Mouse (Mus musculus) lung, embryonic 14.5 days (tissue): ENCODE data around the gene Rad9a. TPM values are rescaled to one million over a fixed set of nuclear protein-coding genes. Genes with fewer than 3 reads are reported as not detected.

Source experiments
- ATAC-seq: fragments of 200-750 bp; cut with Nextera tagmentation; 2 replicates; pipeline ENCODE4 v1.8.0; 2017; ENCODE audit warnings: mild to moderate bottlenecking, moderate TSS enrichment, moderate library complexity; ENCODE audit not compliant: insufficient read depth
- DNase-seq: peaks from one replicate; pipeline ENCODE4 v3.0.0-alpha.2; 2015
- H3K27ac ChIP-seq: fragments of 300-500 bp; sonication (generic); 2 replicates; pipeline ENCODE4 v1.5.1; 2014; ENCODE audit warnings: low read depth, mild to moderate bottlenecking, moderate library complexity
- H3K27me3 ChIP-seq: fragments of 300-500 bp; sonication (generic); 2 replicates; pipeline ENCODE4 v1.6.1; 2014; ENCODE audit warnings: low read length, control low read depth; ENCODE audit not compliant: insufficient read depth
- H3K36me3 ChIP-seq: fragments of 300-500 bp; sonication (generic); 2 replicates; pipeline ENCODE4 v1.6.1; 2014; ENCODE audit warnings: control low read depth; ENCODE audit not compliant: insufficient read depth
- H3K4me1 ChIP-seq: fragments of 300-500 bp; sonication (generic); 2 replicates; pipeline ENCODE4 v1.6.1; 2014; ENCODE audit warnings: antibody characterized with exemption, control low read depth; ENCODE audit not compliant: insufficient read depth
- H3K4me2 ChIP-seq: fragments of 300-500 bp; sonication (generic); 2 replicates; pipeline ENCODE4 v1.6.1; 2014; ENCODE audit warnings: mild to moderate bottlenecking
- H3K4me3 ChIP-seq: fragments of 300-500 bp; sonication (generic); 2 replicates; pipeline ENCODE4 v1.5.1; 2014; ENCODE audit warnings: low read depth, low read length
- H3K9ac ChIP-seq: fragments of 300-500 bp; sonication (generic); 2 replicates; pipeline ENCODE4 v1.6.1; 2014
- H3K9me3 ChIP-seq: fragments of 300-500 bp; sonication (generic); 2 replicates; pipeline ENCODE4 v1.6.1; 2016; ENCODE audit warnings: low read depth, low read length, control low read depth
- CTCF ChIP-seq: IDR thresholded peaks from 2 replicates; pipeline ENCODE4 v1.5.1; 2016; ENCODE audit warnings: antibody characterized with exemption, low read depth
- WGBS: fragments of 180-500 bp; shearing (Covaris S2); extraction: QIAGEN DNeasy Blood & Tissue Kit; methylation state at CpG from one replicate; pipeline ENCODE4 v1.1.7; 2014; 5-methylcytosine and 5-hydroxymethylcytosine counted together
- polyA plus RNA-seq: library from polyadenylated mRNA; unstranded; fragments of >200 nt; fragmentation: Nextera tagmentation; extraction: Ambion mirVana; gene quantifications from 2 replicates; pipeline ENCODE4 v1.2.1, GENCODE M21; 2014

Gene Rad9a
- polyA plus RNA-seq, 1 experiment from 2014 or later, result 47.4 TPM

DNA sequence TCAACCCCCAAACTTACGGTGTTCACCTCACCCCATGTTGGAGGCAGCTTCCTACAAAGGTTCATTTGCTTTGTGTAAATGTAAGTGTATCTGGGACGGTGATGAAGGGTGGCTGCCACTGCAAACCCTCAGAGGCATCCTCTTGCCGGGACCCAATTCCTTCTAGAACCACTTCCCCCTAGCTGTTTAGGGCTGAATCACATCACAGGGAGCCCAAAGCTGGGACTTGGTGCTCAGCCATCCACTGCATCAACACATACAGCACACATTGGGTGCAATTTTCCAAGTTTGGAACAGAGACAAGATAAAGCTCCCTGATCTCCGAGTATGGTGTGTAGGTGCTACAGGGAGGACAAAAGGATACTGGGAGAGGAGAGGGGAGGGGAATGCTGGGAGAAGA lies 3.4 kb upstream of the Rad9a start:
- 57% methylated on average over 4 of the region's 4 CpGs for WGBS
- DNase-seq (no peak), ATAC-seq (no peak)
- no peak for TF ChIP-seq CTCF
- H3K4me3 ChIP-seq, result no peak overlapping the region
- no peak overlapping the region for H3K4me2 ChIP-seq
- no peaks in the 10 kb centered on the region for H3K9me3 ChIP-seq
- no peak overlapping the region for H3K27ac ChIP-seq
- H3K9ac ChIP-seq, result no peak overlapping the region
- peaks cover 6% of the 10 kb centered on the region; the same call in 1 of the 2 replicates for H3K36me3 ChIP-seq
- H3K4me1 ChIP-seq, result peaks cover 12% of the 10 kb centered on the region
- no peaks in the 10 kb centered on the region; the same call in 1 of the 2 replicates for H3K27me3 ChIP-seq

GRCm38 (mm10) chr19:4203604-4204326 lies 2.3 kb upstream of the Rad9a start:
- TF ChIP-seq CTCF, result no peak
- H3K27me3 ChIP-seq, result no peaks in the 10 kb centered on the region; the same call in 1 of the 2 replicates
- H3K27ac ChIP-seq, result no peak overlapping the region
- no peak overlapping the region for H3K4me3 ChIP-seq
- H3K4me1 ChIP-seq, result peaks cover 12% of the 10 kb centered on the region
- ATAC-seq (no peak), DNase-seq (peak; percentile 14)
- H3K36me3 ChIP-seq, result peaks cover 15% of the 10 kb centered on the region; the same call in 1 of the 2 replicates
- WGBS, result 50% methylated on average over 13 of the region's 13 CpGs
- no peaks in the 10 kb centered on the region for H3K9me3 ChIP-seq
- H3K4me2 ChIP-seq, result no peak overlapping the region
- H3K9ac ChIP-seq, result no peak overlapping the region

- ATAC-seq (no peak), DNase-seq (no peak)
- Histone ChIP-seq H3K4me3 (no peak overlapping the region), H3K27ac (no peak overlapping the region), H3K9ac (no peak overlapping the region), H3K9me3 (no peaks in the 10 kb centered on the region), H3K4me2 (no peak overlapping the region; the same call in 1 of the 2 replicates), H3K4me1 (peaks cover 12% of the 10 kb centered on the region), H3K27me3 (no peaks in the 10 kb centered on the region; the same call in 1 of the 2 replicates), H3K36me3 (peaks cover 21% of the 10 kb centered on the region; the same call in 1 of the 2 replicates)
- 59% methylated on average over 3 of the region's 3 CpGs for WGBS
- TF ChIP-seq CTCF, result no peak
Measured at GRCm38 (mm10) chr19:4203148-4203547, 1.7 kb upstream of the Rad9a start.

GRCm38 (mm10) chr19:4202149-4202548 lies 687 bp upstream of the Rad9a start:
- Histone ChIP-seq H3K9ac (peak overlapping the region; percentile 89), H3K4me3 (peak overlapping the region; percentile 81), H3K27ac (0 out of 2 replicates have a peak overlapping the region, but pooled peaks have one; percentile 42), H3K9me3 (no peaks in the 10 kb centered on the region), H3K36me3 (peaks cover 26% of the 10 kb centered on the region), H3K4me1 (peaks cover 12% of the 10 kb centered on the region), H3K27me3 (no peaks in the 10 kb centered on the region; the same call in 1 of the 2 replicates), H3K4me2 (peak overlapping the region; percentile 99)
- 34% methylated on average over 7 of the region's 7 CpGs for WGBS
- TF ChIP-seq CTCF, result no peak
- ATAC-seq (0 out of 2 replicates have a peak, but pooled peaks have one; percentile 0), DNase-seq (no peak)

GRCm38 (mm10) chr19:4197180-4197579 lies 4.3 kb downstream of the Rad9a start:
- ATAC-seq (no peak), DNase-seq (no peak)
- peaks cover 68% of the 10 kb centered on the region for H3K36me3 ChIP-seq
- TF ChIP-seq CTCF, result no peak
- 55% methylated on average over 3 of the region's 3 CpGs for WGBS
- no peak overlapping the region for H3K4me2 ChIP-seq
- no peaks in the 10 kb centered on the region for H3K27me3 ChIP-seq
- H3K9ac ChIP-seq, result no peak overlapping the region
- H3K4me3 ChIP-seq, result no peak overlapping the region
- peaks cover 16% of the 10 kb centered on the region for H3K4me1 ChIP-seq
- no peaks in the 10 kb centered on the region for H3K9me3 ChIP-seq
- H3K27ac ChIP-seq, result no peak overlapping the region

DNA sequence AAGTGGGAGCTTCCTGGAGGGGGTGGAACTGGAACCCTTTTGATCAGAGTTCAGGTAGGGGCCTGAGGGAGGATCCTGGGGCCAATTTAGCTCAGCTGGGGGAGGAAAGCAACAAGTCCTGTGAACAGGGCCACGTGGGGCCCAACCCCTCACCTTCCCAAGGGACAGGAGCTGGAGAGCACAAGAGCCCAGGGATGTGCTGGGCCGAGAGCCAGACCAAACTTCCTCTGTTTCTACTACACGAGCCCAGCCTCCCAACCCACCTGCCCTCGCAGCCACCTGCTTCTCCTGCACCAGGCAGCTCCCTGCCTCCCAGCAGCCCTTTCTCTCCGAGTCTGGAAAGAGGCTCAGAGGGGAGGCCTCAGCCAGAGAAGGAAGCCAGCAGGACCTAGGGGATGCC lies 4.9 kb downstream of the Rad9a start:
- Histone ChIP-seq H3K4me2 (no peak overlapping the region), H3K9me3 (no peaks in the 10 kb centered on the region), H3K4me3 (no peak overlapping the region), H3K9ac (no peak overlapping the region), H3K27ac (no peak overlapping the region), H3K36me3 (peaks cover 68% of the 10 kb centered on the region), H3K27me3 (no peaks in the 10 kb centered on the region), H3K4me1 (peaks cover 15% of the 10 kb centered on the region)
- ATAC-seq, result no peak
- peak; percentile 15 for DNase-seq
- no peak for TF ChIP-seq CTCF
- 44% methylated on average over 5 of the region's 5 CpGs for WGBS

DNA sequence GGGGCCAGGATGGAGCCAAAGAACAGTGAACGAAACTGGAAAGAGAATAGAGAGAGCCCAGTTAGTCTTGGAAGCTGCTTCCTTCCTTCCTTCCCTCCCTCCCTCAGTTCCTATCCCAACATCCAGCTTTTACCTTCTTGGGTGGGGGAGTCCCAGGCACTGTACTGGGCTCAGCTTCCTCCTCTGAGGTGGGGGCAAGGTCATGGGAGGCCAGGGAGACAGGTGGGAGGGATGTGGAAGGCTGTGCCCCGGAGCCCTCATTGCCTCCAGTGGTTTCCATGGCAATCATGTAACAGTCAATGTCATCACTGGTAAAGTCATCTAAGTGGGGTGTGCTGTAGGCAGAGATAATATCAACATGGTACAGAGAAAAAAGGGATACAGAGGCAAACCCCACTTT lies 5.4 kb downstream of the Rad9a start:
- DNase-seq (no peak), ATAC-seq (no peak)
- Histone ChIP-seq H3K4me3 (no peak overlapping the region), H3K27ac (no peak overlapping the region), H3K27me3 (no peaks in the 10 kb centered on the region), H3K4me1 (peaks cover 19% of the 10 kb centered on the region), H3K36me3 (peaks cover 68% of the 10 kb centered on the region), H3K4me2 (no peak overlapping the region), H3K9ac (no peak overlapping the region), H3K9me3 (no peaks in the 10 kb centered on the region)
- TF ChIP-seq CTCF, result no peak
- WGBS, result 56% methylated on average over 2 of the region's 2 CpGs
